Mouse (Mus musculus) urinary bladder, postnatal 36 days (tissue): ENCODE measurements around the gene Sox4.

Experiments
- DNase-seq, 2 experiments: peaks; one replicate each; pipeline ENCODE4 v3.0.0; 2022; ENCODE audit warnings: low spot score in 2 of 2, mixed read lengths in 1 of 2

The Sox4 gene

DNA sequence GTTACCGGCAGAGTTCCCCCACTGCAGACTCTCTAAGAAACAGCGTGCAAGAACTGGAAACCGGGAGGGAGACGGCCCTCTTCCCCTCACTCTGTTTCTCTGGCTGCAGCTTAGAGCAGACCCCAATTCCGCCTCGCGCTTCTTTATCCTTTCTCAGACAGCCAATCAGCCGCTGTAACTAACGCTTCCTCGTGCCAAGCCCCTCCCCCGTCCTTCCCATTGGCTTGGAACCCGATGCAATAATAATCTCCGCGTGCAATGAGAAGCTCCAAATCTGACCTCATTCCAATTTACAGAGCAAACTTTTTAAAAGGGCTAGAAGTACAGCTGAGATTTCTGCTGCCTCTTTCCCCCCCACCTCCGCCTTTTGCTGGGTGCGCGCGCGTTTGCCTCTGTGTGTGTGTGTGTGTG is at the start of gene Sox4:
TSS of gene Sox4 (minus strand) at position 133 of the 411 bp plus-strand sequence.
- DNase-seq = peak; percentile 93 to 95

GRCm38 (mm10) chr13:28991899-28992664 is 38.6 kb upstream of the Sox4 start:
- DNase-seq = no peak

- DNase-seq = peak; percentile 4 to 6
Measured at GRCm38 (mm10) chr13:28988751-28989703, 35.5 kb upstream of the Sox4 start.

GRCm38 (mm10) chr13:28980681-28981080 is 27.2 kb upstream of the Sox4 start:
- no peak for DNase-seq

DNA sequence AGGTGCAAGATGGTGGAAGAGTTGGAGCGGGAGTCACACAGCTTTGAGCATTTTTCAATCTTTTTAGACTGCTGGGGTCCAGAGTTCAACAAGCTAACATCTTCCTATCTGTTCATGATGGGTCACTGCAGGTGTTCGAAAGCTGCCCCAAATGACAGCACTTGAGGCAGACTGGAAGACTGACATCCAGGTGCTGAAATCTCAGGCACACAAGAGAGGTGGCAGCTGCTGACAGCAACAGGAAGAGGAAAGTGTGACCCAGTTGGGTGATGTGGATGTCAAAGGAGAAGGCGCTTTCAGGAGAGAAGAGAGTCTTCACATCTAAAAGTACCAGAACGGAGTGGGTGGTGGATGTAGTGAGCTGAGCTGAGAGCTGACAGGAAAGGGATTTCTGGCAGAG is 21.5 kb upstream of the Sox4 start:
- no peak for DNase-seq

DNA sequence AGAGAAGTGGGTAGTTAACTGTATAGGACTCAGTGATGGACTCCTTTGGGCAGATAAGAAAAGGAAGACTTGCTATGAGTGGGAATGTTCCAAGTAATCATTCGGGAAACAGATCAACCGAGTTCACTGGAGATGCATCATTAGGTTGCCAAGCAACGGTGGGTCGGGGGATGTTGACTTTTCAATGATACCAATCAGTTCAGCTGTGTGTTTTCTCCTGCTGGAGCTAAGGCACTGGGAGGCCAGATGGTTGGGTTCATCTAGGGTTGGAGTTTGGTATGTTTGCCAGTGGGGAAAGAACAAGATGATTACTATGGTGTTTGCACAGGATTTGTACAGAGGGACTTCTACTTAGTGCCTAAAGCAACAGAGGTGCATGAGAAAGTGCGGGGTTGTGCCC is 21.1 kb upstream of the Sox4 start:
- DNase-seq = no peak

DNA sequence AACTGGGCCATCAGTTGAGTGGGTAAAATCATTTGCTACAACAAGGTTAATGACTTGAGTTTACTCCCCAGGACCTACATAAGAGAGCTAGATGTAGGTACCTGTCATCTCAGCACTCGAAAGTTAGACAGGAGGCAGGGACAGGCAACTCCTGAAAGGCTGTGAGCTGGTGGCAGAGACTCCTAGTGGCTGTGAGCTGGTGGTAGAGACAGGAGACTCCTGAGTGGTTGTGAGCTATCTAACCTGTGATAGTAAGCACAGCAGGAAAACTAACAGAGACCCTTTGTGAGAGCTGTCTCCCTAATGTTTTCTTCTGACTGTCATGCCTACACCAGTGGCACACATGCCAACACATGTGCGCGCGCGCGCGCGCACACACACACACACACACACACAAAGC is 7.4 kb upstream of the Sox4 start:
- no peak for DNase-seq

GRCm38 (mm10) chr13:28959458-28959978 is 6.0 kb upstream of the Sox4 start:
- peak; percentile 70 to 82 for DNase-seq

GRCm38 (mm10) chr13:28959068-28959440 is 5.5 kb upstream of the Sox4 start:
- DNase-seq = no peak

GRCm38 (mm10) chr13:28958211-28959067 is 4.9 kb upstream of the Sox4 start:
- peak; percentile 75 to 82 for DNase-seq

- DNase-seq = peak; percentile 86 to 96
Measured at GRCm38 (mm10) chr13:28957765-28958164, 4.3 kb upstream of the Sox4 start.

- DNase-seq = peak; percentile 61 to 63
Measured at GRCm38 (mm10) chr13:28952576-28953571, 639 bp downstream of the Sox4 start.

DNA sequence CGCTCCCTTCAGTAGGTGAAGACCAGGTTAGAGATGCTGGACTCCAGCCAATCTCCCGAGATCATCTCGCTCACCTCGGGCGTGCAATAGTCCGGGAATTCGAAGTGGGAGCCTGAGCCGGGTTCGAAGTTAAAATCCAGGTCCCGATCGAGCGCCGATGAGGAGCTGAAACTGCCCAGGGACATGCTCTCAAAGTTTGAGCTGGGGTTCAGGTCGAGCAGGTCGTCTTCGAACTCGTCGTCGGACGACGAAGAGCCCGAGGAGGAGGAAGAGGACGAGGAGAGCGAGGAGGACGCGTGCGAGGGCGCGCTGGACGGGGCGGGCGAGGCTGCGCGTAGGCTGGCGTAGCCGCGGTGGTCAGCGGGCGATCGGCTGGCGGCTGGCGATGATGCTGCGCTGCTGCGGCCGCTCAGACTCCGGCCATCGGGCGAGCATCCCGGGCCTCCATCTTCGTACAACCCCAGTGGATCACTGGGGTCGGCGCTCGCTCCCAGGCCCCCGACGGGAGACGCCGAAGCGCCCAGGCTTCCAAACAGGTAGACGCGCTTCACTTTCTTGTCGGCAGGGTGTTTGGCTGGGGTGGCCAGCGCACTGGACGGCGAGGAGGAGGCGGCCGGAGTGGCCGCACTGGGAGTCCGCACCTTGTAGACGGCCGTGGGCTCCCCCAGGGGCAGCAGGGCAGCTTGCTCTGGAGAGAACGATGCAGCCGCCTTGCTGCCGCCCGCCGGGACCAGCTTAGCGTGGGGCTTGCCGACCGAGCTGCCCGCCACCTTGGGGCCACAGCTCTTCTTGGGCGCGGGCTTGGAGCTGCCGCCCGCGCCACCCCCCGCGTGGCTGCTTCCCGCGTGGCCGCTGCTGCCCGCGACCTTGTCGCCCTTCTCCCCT is 1.6 kb downstream of the Sox4 start:
- peak; percentile 28 to 33 for DNase-seq

DNA sequence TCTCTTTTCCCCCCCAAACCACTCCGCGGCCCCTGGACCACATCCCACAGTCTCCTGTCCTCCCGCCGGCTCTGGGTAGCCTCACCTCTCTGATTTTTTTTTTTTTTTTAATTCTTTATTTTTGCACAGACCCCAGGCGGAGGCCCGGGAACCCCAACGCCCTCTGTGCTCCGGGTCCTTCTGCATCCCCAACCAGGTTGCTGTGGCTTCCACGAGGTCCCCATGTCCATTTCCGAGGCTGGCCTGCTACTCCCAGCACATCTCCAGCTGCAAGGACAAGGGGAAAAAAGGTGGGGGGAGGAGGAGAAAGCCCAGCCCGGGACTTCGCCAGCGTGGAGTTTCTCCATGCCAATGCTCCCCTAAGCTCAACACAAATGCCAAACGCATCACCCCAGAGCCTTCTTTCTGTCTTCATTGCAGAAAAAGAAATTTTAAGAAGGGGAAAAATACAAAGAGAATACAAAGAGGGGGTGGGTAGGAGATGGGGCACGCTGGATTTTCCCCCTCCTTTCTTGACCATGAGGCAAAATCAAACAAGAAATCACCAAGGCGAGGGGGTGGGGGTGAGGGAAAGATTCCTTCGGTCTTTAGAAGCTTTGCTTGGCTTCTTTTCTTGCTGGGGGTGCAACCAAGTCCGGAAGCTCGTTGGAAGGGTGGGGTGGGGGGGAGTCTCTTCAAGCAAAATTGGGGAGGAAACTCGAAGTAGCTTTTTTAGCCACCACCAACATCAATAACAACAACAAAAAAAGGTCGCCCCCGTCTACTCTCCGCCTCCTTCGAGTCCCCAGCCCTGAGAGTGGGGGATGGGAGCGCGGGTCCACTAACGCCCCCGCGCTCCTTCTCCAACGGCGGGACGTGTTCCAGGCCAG is 2.7 kb downstream of the Sox4 start:
- peak; percentile 30 to 34 for DNase-seq

DNA sequence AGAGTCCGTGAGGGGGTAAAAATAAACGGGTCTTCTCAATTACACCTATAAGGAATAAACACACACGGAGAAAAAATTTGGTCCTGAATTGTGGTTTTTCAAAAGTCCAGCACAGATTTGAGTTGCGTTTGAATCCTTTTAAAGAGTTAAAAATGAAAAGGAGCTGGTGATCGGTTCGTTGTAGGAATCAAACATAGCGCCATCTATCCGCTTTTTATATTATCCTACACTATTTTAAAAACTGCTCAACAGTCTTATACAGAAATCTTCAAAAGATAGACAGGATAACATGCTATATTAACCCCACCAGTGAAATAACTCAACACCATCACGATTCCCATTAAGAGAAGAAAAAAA is 3.3 kb downstream of the Sox4 start:
- no peak for DNase-seq

DNA sequence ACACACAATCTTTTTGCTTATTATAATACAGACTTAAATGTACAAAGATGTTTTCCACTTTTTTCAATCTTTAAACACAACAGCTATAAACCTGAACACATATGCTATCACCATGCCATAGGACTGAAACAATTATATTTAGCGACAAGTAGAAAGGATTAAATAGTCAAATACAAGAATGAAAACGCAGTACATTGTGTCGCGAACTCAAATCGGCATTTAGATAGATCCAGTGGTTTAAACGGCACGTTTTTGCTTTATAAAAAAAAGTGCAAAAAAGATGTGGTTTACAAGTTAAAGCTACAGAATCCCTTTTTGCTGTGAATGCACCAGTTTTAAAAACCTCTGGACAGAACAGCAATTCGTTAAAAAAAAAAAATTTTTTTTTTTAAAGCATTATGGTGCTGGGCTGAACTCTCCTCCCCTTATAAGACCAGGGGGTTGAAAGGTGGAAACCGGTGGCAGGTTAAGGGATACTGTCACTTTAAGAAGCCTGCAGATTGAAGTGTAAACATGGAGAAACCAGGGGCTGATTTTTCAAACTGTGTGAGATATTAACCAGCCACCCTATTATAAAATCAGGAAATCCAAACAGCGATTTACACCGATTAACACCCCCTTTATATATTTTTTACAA is 4.1 kb downstream of the Sox4 start:
- DNase-seq = no peak

DNA sequence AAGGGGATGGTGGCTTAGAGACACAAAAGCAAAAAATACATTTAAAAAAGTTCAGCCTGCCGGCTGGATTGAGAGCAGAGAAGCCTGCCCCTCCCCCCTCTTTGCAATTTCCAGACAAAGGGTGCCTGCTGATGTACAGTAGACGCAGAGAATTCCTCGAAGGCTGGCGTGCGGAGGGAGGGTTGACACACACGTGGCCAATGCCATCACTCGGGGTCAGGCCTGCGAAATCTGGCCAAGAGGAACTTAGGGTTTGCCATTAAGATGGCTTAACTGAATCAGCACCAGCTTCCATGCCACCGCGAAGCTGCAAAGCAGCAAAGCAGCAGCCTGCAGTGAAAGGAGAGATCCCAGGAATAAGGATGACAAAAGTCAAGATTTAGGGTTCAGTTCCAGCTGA is 5.0 kb downstream of the Sox4 start:
- peak in 1 of 2 experiments; percentile 28 for DNase-seq
